Mouse (Mus musculus): ENCODE data around the gene Ms4a10. TPM values are rescaled to one million over a fixed set of nuclear protein-coding genes. Genes with fewer than 3 reads are reported as not detected.

Gene Ms4a10
- polyA plus RNA-seq, 1 experiment: 2.8 TPM

DNA sequence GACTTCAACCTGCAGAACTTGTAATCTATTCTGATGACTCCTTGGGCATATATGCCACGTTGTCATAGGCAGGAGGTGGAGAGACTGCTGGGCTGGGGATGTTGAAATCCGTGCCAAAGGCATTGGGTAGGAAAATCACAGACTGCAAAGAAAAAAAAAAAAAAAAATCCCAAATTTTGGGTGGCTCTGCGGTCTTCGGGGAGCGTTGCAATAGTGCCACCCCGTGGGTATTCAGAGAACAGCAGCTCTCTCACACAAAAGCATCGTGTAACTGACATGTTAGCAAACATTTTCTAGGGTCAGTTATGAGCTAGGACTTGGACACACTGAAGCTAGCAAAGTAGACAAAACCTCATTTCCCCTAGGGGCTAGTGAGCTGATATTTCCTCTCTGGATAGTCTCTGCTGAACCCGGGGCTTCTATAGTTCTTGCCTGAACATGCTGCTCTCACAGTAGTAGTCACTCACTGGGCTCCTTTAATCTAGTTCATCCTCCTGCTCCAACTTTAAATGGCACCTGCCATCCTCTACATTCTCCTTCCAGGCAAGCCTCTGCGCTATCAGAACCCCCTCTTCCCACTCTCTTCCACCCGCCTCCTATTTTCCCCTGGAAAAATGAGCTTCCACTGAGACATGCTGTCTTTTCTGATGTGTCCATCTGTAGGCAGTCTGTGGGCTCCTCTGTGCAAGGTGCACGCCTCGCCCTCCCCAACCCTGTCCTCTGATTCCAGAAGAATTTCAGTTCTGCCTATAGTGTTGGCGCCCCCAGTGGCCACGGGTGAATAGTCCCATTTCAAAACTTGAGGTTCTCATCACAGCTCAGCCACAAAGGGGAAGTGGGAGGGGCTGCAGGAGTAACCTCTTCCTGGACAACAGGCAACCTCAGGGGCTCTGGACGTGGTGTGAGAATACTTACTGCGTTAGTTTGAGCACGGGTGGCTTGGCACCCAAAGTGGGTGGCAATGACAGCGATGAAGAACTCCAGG is 5.0 kb upstream of the Ms4a10 start:
- 3% methylated on average over 18 of the region's 18 CpGs for WGBS
- no peak overlapping the region for H3K27ac ChIP-seq (ENCODE audit: control insufficient read depth, insufficient read depth, low read length)
- peaks cover 9% of the 10 kb centered on the region for H3K4me1 ChIP-seq (replicated peaks; ENCODE audit: control insufficient read depth, insufficient read depth, low read length)
- H3K27me3 ChIP-seq (ENCODE audit: control insufficient read depth, insufficient read depth, low read length): no peaks in the 10 kb centered on the region
- H3K4me3 ChIP-seq (ENCODE audit: control insufficient read depth, insufficient read depth, low read length): peak overlapping the region; percentile 54
- no peaks in the 10 kb centered on the region for H3K36me3 ChIP-seq (ENCODE audit: control insufficient read depth, insufficient read depth, low read length)
- peak; percentile 94 for DNase-seq
- TF ChIP-seq CTCF (IDR thresholded peaks at IDR 0.05; ENCODE audit: borderline replicate concordance, control insufficient read depth, extremely low read depth, insufficient read depth, low read length, poor library complexity): peak; percentile 95; the same call in 1 of the 2 replicates
- no peak for TF ChIP-seq POLR2A (IDR thresholded peaks at IDR 0.05; ENCODE audit: control insufficient read depth, extremely low read depth, insufficient read depth, low read length, poor library complexity)

GRCm38 (mm10) chr19:10976318-10976717 is 1.8 kb upstream of the Ms4a10 start:
- no peak for TF ChIP-seq CTCF (IDR thresholded peaks at IDR 0.05; ENCODE audit: borderline replicate concordance, control insufficient read depth, extremely low read depth, insufficient read depth, low read length, poor library complexity)
- no peak for TF ChIP-seq POLR2A (IDR thresholded peaks at IDR 0.05; ENCODE audit: control insufficient read depth, extremely low read depth, insufficient read depth, low read length, poor library complexity)
- Histone ChIP-seq H3K36me3 (ENCODE audit: control insufficient read depth, insufficient read depth, low read length) (no peaks in the 10 kb centered on the region), H3K4me3 (ENCODE audit: control insufficient read depth, insufficient read depth, low read length) (no peak overlapping the region), H3K27me3 (ENCODE audit: control insufficient read depth, insufficient read depth, low read length) (no peaks in the 10 kb centered on the region), H3K4me1 (replicated peaks; ENCODE audit: control insufficient read depth, insufficient read depth, low read length) (peaks cover 9% of the 10 kb centered on the region), H3K27ac (ENCODE audit: control insufficient read depth, insufficient read depth, low read length) (no peak overlapping the region)
- 58% methylated on average over 4 of the region's 4 CpGs for WGBS
- DNase-seq: no peak

DNA sequence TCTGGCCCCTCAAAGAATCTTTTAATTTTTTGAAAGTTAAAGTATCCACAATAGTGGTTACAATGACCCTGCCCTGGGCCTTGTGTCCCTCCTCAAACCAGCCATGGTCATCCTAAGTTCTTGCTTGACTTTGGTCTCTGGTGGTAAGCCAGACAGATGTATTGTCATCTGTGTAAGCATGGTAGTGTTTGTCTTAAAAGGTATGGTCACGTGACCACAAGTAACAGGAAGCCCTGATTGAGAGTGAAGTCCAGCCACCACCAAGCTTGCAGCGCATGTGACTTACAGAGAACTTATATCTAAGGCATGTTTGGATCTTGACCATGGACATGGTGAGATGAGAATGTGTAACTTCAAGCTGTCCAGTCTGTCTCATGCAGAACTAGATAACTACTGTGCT is 717 bp upstream of the Ms4a10 start:
- H3K36me3 ChIP-seq (ENCODE audit: control insufficient read depth, insufficient read depth, low read length): no peaks in the 10 kb centered on the region
- no peaks in the 10 kb centered on the region for H3K27me3 ChIP-seq (ENCODE audit: control insufficient read depth, insufficient read depth, low read length)
- H3K4me1 ChIP-seq (replicated peaks; ENCODE audit: control insufficient read depth, insufficient read depth, low read length): peaks cover 7% of the 10 kb centered on the region
- TF ChIP-seq CTCF (IDR thresholded peaks at IDR 0.05; ENCODE audit: borderline replicate concordance, control insufficient read depth, extremely low read depth, insufficient read depth, low read length, poor library complexity) (no peak), POLR2A (IDR thresholded peaks at IDR 0.05; ENCODE audit: control insufficient read depth, extremely low read depth, insufficient read depth, low read length, poor library complexity) (no peak)
- H3K27ac ChIP-seq (ENCODE audit: control insufficient read depth, insufficient read depth, low read length): no peak overlapping the region
- 74% methylated on average over 2 of the region's 2 CpGs for WGBS
- H3K4me3 ChIP-seq (ENCODE audit: control insufficient read depth, insufficient read depth, low read length): no peak overlapping the region
- DNase-seq: no peak

GRCm38 (mm10) chr19:10973187-10973586 is 1.3 kb downstream of the Ms4a10 start:
- 96% methylated on average over 2 of the region's 2 CpGs for WGBS
- H3K27ac ChIP-seq (ENCODE audit: control insufficient read depth, insufficient read depth, low read length): no peak overlapping the region
- no peaks in the 10 kb centered on the region for H3K27me3 ChIP-seq (ENCODE audit: control insufficient read depth, insufficient read depth, low read length)
- no peak overlapping the region for H3K4me3 ChIP-seq (ENCODE audit: control insufficient read depth, insufficient read depth, low read length)
- TF ChIP-seq CTCF (IDR thresholded peaks at IDR 0.05; ENCODE audit: borderline replicate concordance, control insufficient read depth, extremely low read depth, insufficient read depth, low read length, poor library complexity): no peak
- TF ChIP-seq POLR2A (IDR thresholded peaks at IDR 0.05; ENCODE audit: control insufficient read depth, extremely low read depth, insufficient read depth, low read length, poor library complexity): no peak
- no peak for DNase-seq
- H3K4me1 ChIP-seq (replicated peaks; ENCODE audit: control insufficient read depth, insufficient read depth, low read length): no peaks in the 10 kb centered on the region
- H3K36me3 ChIP-seq (ENCODE audit: control insufficient read depth, insufficient read depth, low read length): no peaks in the 10 kb centered on the region

DNA sequence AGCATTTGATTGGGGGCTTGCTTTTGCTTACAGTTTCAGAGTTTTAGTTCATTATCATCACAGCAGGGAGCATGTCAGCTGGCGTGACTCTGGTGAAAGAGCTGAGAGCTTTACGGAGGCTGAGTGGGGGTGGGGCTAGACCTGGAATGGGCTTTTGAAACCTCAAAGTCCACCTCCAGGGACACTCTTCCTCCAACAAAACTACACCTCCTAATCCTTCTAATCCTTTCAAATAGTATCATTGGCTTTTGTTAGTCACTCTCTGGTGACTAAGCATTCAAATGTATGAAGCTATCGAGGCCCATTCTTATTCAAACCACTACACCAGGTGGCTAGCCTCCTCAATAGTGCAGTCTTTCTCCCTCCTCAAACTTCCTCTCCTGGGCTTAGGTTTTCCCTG is 1.8 kb downstream of the Ms4a10 start:
- H3K4me3 ChIP-seq (ENCODE audit: control insufficient read depth, insufficient read depth, low read length): no peak overlapping the region
- H3K4me1 ChIP-seq (replicated peaks; ENCODE audit: control insufficient read depth, insufficient read depth, low read length): no peaks in the 10 kb centered on the region
- no peak for TF ChIP-seq POLR2A (IDR thresholded peaks at IDR 0.05; ENCODE audit: control insufficient read depth, extremely low read depth, insufficient read depth, low read length, poor library complexity)
- no peak for TF ChIP-seq CTCF (IDR thresholded peaks at IDR 0.05; ENCODE audit: borderline replicate concordance, control insufficient read depth, extremely low read depth, insufficient read depth, low read length, poor library complexity)
- no peak overlapping the region for H3K27ac ChIP-seq (ENCODE audit: control insufficient read depth, insufficient read depth, low read length)
- DNase-seq: no peak
- H3K36me3 ChIP-seq (ENCODE audit: control insufficient read depth, insufficient read depth, low read length): no peaks in the 10 kb centered on the region
- no peaks in the 10 kb centered on the region for H3K27me3 ChIP-seq (ENCODE audit: control insufficient read depth, insufficient read depth, low read length)
- 97% methylated on average over 3 of the region's 3 CpGs for WGBS

GRCm38 (mm10) chr19:10970457-10970856 is 4.0 kb downstream of the Ms4a10 start:
- no peak for DNase-seq
- Histone ChIP-seq H3K4me1 (replicated peaks; ENCODE audit: control insufficient read depth, insufficient read depth, low read length) (no peaks in the 10 kb centered on the region), H3K4me3 (ENCODE audit: control insufficient read depth, insufficient read depth, low read length) (no peak overlapping the region), H3K36me3 (ENCODE audit: control insufficient read depth, insufficient read depth, low read length) (no peaks in the 10 kb centered on the region), H3K27ac (ENCODE audit: control insufficient read depth, insufficient read depth, low read length) (no peak overlapping the region), H3K27me3 (ENCODE audit: control insufficient read depth, insufficient read depth, low read length) (no peaks in the 10 kb centered on the region)
- 79% methylated on average over 3 of the region's 3 CpGs for WGBS
- no peak for TF ChIP-seq POLR2A (IDR thresholded peaks at IDR 0.05; ENCODE audit: control insufficient read depth, extremely low read depth, insufficient read depth, low read length, poor library complexity)
- TF ChIP-seq CTCF (IDR thresholded peaks at IDR 0.05; ENCODE audit: borderline replicate concordance, control insufficient read depth, extremely low read depth, insufficient read depth, low read length, poor library complexity): no peak

Measured in thymus, adult 2 months (tissue).